In the genomic region with DNA sequence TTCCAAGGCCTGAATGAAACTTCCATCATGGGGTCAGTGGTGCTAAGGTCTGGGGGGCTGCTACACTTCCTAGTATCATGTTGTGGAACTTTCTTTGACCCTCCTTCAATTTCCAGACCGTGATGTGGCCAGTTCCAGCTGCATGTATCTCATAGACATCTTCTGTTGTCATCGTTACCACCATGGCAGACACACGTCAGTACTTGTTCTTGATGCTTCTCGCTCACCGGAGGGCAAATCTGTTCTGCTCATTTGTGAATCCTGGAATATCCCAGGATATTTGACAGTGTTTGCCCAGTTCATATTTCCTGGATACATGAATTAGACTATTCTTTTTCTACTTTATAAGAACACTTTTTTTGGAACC, we compare ENCODE assay signal across 24 mouse cellular contexts. TPM values are rescaled to one million over a fixed set of nuclear protein-coding genes. Genes with fewer than 3 reads are reported as not detected.
DNase-seq lines count a peak whose midpoint lies in the region; ATAC-seq and TF ChIP-seq lines count a peak whose summit lies in the region.
"Had no signal": no experiment of that assay in that cellular context is flagged by ENCODE, and none has a peak within 500 bp of the region (broad histone marks: within the 10 kb centered on the region; RNA-seq: fewer than 3 reads in every experiment).

No protein-coding gene starts in this region.

- H3K27ac ChIP-seq in thymus, adult 2 months (ENCODE audit: control insufficient read depth, insufficient read depth, low read length), result peak overlapping the region; percentile 39; the same call in 1 of the 2 replicates
- no peak overlapping the region for H3K27ac ChIP-seq in intestine, postnatal 0 days (ENCODE audit: low read depth, low read length)
- H3K27ac ChIP-seq: embryonic facial prominence, embryonic 13.5 days; embryonic facial prominence, embryonic 15.5 days; forebrain, embryonic 10.5 days; forebrain, embryonic 12.5 days had no signal

- peak; percentile 54 for ATAC-seq in CD4-positive, CD25-positive, alpha-beta regulatory T cell, adult 4 months
- ATAC-seq in activated CD4-positive, CD25-positive, alpha-beta regulatory T cell, adult 4 months, result peak; percentile 57
- ATAC-seq in intestine, postnatal 0 days, result no peak
- ATAC-seq: forebrain, embryonic 14.5 days; forebrain, embryonic 16.5 days had no signal

- no peaks in the 10 kb centered on the region for H3K36me3 ChIP-seq in thymus, adult 2 months (ENCODE audit: control insufficient read depth, insufficient read depth, low read length)
- no peaks in the 10 kb centered on the region for H3K36me3 ChIP-seq in intestine, postnatal 0 days (ENCODE audit: control insufficient read depth, insufficient read depth)
- H3K36me3 ChIP-seq: embryonic facial prominence, embryonic 13.5 days; embryonic facial prominence, embryonic 15.5 days; forebrain, embryonic 10.5 days; forebrain, embryonic 12.5 days had no signal

- peak; percentile 70 for DNase-seq in heart, adult 11 months
- no peak for DNase-seq in heart, adult 9 months (ENCODE audit: low spot score in 2 of 2)
- DNase-seq in thymus, adult 2 months, result no peak
- no peak for DNase-seq in thymus, postnatal 0 days (ENCODE audit: low spot score)
- no peak for DNase-seq in ovary, postnatal 10 days (ENCODE audit: low spot score)
- DNase-seq: adrenal gland, adult 8-10 months; adrenal gland, postnatal 14 days; adrenal gland, postnatal 36 days; cerebellum, adult 18-20 months; cerebellum, adult 8-10 months; cerebellum, adult 9-11 months; cerebellum, postnatal 14 days; cerebellum, postnatal 36 days; embryo, embryonic 11 days had no signal

- 82% methylated on average over 5 of the region's 5 CpGs for WGBS in thymus, adult 2 months
- WGBS in intestine, postnatal 0 days, result 96% methylated on average over 5 of the region's 5 CpGs

- H3K27me3 ChIP-seq in thymus, adult 2 months (ENCODE audit: control insufficient read depth, insufficient read depth, low read length), result no peaks in the 10 kb centered on the region
- no peaks in the 10 kb centered on the region for H3K27me3 ChIP-seq in intestine, postnatal 0 days (replicated peaks; ENCODE audit: control insufficient read depth, insufficient read depth, low read length)
- H3K27me3 ChIP-seq: embryonic facial prominence, embryonic 13.5 days; embryonic facial prominence, embryonic 15.5 days; forebrain, embryonic 12.5 days had no signal

- no peak overlapping the region for H3K4me2 ChIP-seq in intestine, postnatal 0 days (replicated peaks; ENCODE audit: low read depth)
- H3K4me2 ChIP-seq: embryonic facial prominence, embryonic 13.5 days; embryonic facial prominence, embryonic 15.5 days; forebrain, embryonic 12.5 days had no signal

- H3K9ac ChIP-seq in intestine, postnatal 0 days (ENCODE audit: low read depth, low read length), result no peak overlapping the region
- H3K9ac ChIP-seq: embryonic facial prominence, embryonic 13.5 days; embryonic facial prominence, embryonic 15.5 days; forebrain, embryonic 12.5 days had no signal

- peaks cover 3% of the 10 kb centered on the region for H3K4me1 ChIP-seq in thymus, adult 2 months (replicated peaks; ENCODE audit: control insufficient read depth, insufficient read depth, low read length)
- H3K4me1 ChIP-seq in intestine, postnatal 0 days (replicated peaks; ENCODE audit: control insufficient read depth, insufficient read depth, low read length), result no peaks in the 10 kb centered on the region
- H3K4me1 ChIP-seq: embryonic facial prominence, embryonic 13.5 days; forebrain, embryonic 12.5 days had no signal

- TF ChIP-seq POLR2A in thymus, adult 2 months (IDR thresholded peaks at IDR 0.05; ENCODE audit: control insufficient read depth, extremely low read depth, insufficient read depth, low read length, poor library complexity), result no peak

- no peaks in the 10 kb centered on the region for H3K9me3 ChIP-seq in intestine, postnatal 0 days (ENCODE audit: control insufficient read depth)
- H3K9me3 ChIP-seq: embryonic facial prominence, embryonic 13.5 days; embryonic facial prominence, embryonic 15.5 days; forebrain, embryonic 10.5 days; forebrain, embryonic 12.5 days had no signal

- no peak overlapping the region for H3K4me3 ChIP-seq in thymus, adult 2 months (ENCODE audit: control insufficient read depth, insufficient read depth, low read length)
- H3K4me3 ChIP-seq in intestine, postnatal 0 days (ENCODE audit: low read depth, low read length), result no peak overlapping the region
- H3K4me3 ChIP-seq: embryonic facial prominence, embryonic 13.5 days; embryonic facial prominence, embryonic 15.5 days; erythroblast, embryonic 14.5 days; forebrain, embryonic 10.5 days; forebrain, embryonic 12.5 days had no signal

- TF ChIP-seq CTCF in thymus, adult 2 months (IDR thresholded peaks at IDR 0.05; ENCODE audit: borderline replicate concordance, control insufficient read depth, extremely low read depth, insufficient read depth, low read length, poor library complexity), result no peak
- TF ChIP-seq CTCF in intestine, postnatal 0 days (IDR thresholded peaks at IDR 0.05; ENCODE audit: low read depth), result no peak

RNA-seq across cellular contexts. Expression of gene Rapgef4, which starts 39.3 kb away (rescaled TPM):
- 8.3 and 9.2 TPM in 2 replicates for polyA plus RNA-seq in thymus, adult 2 months (2012; rRNA removed)
- 4.2 and 4.4 TPM in 2 replicates for polyA plus RNA-seq in thymus, postnatal 0 days (2015; fragmentation: Nextera tagmentation; extraction: Ambion mirVana)
- 1 to 10 TPM; 4.0 to 8.2 TPM for polyA plus RNA-seq in CD4-positive, CD25-positive, alpha-beta regulatory T cell, adult 4 months (2017; shearing (Covaris generic))
- polyA plus RNA-seq in activated CD4-positive, CD25-positive, alpha-beta regulatory T cell, adult 4 months (2017; shearing (Covaris generic)), result 1 to 10 TPM; 5.4 to 5.5 TPM
- 2.7 and 3.4 TPM in 2 replicates for polyA plus RNA-seq in intestine, postnatal 0 days (2015; fragmentation: Nextera tagmentation; extraction: Ambion mirVana)
- polyA plus RNA-seq: erythroblast, embryonic 14.5 days had no signal
